Mouse (Mus musculus): ENCODE results near the gene Coa5.

DNA sequence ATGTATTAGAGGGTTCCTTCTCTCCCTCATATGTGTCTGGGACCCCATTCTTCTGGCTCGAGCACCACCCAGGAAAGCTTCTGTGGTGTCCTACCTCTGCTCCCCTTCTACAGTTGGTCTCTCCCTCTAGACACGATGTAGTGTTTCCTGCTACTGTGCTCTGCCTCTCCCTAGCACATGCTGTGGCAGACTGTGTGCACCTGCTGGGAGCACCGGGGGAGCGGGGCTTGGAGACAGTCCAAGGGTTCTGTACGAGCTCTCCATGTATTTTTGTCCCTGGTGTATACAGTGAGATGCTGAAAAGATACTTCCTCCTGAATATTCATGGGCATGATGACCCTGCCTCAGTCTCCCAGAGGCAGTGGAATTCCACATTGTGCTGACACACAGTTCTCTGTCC, 36.7 kb downstream of the Coa5 start:
- no peak for TF ChIP-seq CTCF (IDR thresholded peaks at IDR 0.05; ENCODE audit: borderline replicate concordance, insufficient read depth, low read depth, low read length)
- TF ChIP-seq POLR2A (IDR thresholded peaks at IDR 0.05; ENCODE audit: borderline replicate concordance, insufficient read depth, low read length): no peak

All from cerebellum, adult 2 months (tissue).